Mouse (Mus musculus) cerebellum, adult 2 months (tissue): ENCODE measurements around the gene Hemk1.

Experiments used
- CTCF ChIP-seq: fragments of 200-500 bp; IDR thresholded peaks from 2 replicates; pipeline ENCODE4 v1.5.1; 2011; ENCODE audit warnings: low read depth, mild to moderate bottlenecking, control low read depth, low read length, moderate library complexity, borderline replicate concordance; ENCODE audit not compliant: insufficient read depth
- POLR2A ChIP-seq: fragments of 200-500 bp; IDR thresholded peaks from 2 replicates; pipeline ENCODE4 v1.6.1; 2011; ENCODE audit warnings: low read length, control low read depth, borderline replicate concordance; ENCODE audit not compliant: insufficient read depth

DNA sequence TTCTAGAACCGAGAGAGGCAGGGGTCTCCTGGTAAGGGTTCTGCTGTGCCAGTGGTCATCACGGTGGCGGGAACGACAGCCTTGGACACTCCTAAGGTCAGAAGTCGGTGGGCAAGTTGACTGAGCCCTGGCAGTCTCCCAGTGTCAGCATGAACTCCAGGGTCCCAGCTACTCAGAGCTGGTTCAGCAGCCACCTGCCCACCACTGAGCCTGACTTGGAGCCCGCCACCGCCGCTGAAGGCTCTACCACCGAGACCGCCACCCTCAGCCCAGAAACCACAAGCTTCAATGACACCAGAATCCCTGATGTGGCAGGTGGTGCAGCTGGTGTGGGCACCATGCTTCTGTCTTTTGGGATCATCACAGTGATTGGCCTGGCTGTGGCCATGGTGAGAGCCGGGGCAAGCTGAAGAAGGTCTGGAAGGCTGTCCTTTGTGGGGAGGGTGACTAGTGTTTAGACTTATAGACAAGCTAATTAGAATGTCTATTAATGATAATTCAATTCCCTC is 4.1 kb upstream of the Hemk1 start:
- TF ChIP-seq CTCF = no peak
- no peak for TF ChIP-seq POLR2A
